Mouse (Mus musculus) right cerebral cortex, postnatal 14 days (tissue): ENCODE results near the gene Ilf2.

Experiments used
- DNase-seq: peaks from one replicate; pipeline ENCODE4 v3.0.0; 2022

The Ilf2 gene

DNA sequence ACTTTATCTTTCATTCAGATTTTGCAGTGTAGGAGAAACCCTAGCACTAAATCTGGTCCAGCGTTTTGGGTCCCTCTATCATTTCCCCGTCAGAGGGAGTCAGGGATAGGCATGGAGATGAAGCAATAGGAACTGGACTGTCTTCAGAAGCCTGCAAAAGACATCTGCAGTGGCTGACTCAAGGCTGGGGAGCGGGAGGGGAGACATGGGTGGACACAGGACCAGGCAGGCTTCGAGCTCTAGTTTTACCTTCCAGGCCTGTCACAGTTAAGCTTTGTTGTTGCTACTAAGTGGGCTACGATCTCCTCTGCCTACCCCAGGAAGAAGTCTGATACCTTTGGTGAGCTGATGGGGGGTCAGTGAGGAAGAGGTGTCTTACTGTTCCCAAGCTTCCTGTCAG, 36.4 kb downstream of the Ilf2 start:
- DNase-seq: no peak

DNA sequence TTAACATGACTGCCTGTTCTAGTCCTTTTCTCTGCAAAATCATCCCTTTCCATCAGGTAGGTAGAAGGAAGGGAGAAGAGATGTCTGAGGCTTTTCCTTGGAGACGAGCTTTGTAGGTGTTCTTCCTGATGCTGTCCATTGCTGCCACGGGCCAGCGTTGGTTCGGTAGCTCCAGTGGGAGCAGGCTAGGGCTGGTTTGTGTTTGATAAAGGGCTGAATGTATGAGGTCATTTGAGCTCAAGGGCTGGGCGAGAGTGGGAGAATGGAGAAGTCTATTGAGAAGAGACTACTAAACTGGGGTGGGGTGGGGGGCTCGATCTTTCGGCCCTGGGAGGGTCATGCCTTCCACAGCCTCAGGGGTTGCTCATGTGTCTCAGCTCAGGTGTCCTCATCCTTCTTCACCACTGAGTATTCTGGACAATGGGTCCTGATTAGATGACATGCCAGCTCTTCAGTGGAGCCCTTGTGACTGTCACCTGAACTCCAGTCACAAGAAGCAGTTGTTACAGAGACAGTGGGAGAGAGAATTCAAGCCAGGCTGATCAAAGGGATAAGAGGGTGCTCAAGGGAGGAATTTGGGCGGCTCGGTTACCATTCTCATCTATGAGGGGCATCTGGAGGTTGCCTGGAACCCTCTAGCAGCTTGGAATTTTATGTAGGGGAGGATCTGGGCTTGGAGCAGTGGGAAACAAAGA, 37.2 kb downstream of the Ilf2 start:
- no peak for DNase-seq

DNA sequence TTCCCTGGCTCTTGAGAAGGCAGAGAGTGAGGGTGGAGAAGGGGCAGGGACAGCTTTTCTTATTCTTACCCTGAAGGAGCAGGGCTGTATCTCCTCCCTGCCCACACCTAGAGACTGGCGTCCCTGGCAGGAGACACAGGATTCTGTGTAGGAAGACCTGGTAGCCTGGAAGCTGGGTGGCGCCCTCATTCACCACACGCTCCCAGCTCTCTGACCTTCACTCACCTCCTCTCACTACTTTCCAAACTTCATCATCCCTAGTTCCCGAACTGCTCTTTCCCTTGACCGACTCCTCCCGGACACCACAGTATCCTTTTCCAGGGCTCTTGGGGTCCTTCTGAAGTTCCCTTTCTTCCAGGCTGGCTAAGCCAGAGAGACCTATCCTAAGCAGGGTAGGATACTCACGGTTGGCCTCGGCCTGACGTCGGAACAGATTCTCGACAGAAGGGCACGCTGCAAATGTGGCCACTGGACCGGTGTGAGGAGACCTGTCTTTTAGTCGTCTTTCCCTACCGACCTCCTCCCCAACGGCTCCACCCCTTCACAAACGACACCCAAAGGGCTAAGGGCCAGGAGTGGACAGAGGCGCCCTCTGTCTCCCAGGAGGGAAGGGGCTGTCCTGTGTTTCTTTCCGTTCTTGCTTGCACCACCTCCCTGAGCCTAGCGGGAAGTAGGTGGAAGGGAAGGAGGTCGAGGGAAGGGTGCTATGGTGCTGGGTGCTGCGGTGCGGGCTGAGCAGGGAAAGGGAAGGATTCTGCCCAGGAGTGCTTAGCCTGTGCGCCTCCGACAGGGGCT, 38.1 kb downstream of the Ilf2 start, which contains the start of the genes S100a1 and S100a13:
TSS of gene S100a1 (minus strand) at position 597 of the 795 bp plus-strand sequence.
TSS of gene S100a13 (plus strand) at position 640 of the 795 bp plus-strand sequence.
- DNase-seq: peak; percentile 34

DNA sequence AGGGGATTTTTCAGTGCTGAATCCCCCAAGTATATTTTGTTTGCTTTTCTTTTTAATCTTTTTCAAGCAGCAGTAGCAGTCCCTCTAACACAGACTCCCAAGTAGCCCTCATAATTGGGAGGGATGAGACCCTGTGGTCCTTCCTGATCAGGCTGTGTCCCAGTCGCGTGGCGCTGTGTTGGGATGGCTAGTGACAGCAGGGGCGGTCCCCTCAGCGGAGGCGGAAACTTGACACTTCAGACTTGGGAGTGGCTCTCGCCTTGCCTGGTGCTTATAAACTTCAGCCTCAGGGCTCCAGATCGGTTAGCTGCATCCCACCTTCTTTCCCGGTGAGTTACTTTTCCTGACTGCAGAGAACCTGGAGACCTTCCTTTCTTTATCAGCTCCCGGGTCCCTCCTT, 38.8 kb downstream of the Ilf2 start:
- peak; percentile 38 for DNase-seq

DNA sequence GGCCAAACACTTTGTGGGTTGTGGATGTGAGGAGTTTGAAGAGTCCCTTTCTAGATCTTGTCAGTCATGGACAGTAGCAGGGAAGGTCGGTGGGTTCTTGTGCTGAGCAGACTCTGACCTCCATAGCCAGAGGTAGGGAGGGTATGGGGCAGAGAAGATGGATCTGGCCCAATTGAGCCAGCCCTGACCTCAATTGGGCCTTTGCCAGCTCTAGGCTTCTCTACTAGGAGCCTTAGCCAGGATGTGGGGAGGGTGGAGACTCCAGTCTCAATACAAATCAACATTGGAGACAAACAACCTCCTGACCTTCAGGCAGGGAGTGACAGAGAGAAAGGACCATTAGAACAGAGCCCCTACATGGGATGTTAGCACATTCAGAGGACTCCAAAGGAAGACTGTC, 39.3 kb downstream of the Ilf2 start:
- no peak for DNase-seq

DNA sequence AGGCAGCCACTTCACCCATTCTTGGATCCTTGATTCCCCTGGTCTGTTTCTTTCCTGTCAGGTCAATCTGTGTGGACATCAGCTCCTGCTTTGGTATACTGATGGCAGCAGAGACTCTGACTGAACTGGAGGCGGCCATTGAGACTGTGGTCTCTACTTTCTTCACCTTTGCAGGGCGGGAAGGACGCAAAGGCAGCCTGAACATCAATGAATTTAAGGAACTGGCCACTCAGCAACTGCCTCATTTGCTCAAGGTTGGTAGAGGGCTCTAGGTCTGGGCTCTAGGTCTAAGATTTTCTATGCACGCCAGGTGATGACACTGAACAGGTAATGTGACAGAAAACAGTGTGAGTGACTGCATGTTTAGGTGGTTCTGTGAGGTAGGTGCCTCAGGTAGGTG, 39.9 kb downstream of the Ilf2 start:
- no peak for DNase-seq

DNA sequence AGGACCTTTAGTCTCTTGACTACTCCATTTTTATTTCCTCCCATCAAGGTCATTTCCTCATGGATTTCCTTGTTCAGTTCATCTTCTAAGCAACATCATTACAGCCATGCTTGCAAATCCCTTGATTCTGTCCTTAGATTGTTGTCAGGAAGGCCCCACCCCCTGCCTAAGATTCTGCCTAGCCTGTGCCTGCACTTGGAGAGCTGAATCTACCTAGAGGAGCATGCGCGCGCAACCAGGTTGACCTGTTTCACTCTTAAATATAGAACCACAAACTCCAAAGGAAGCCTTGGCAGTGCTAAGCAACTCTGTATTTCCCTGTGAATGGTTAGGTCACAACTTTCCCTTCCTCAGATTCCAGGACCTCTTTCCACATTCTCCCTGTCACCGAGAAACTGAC, 41.8 kb downstream of the Ilf2 start:
- DNase-seq: no peak

DNA sequence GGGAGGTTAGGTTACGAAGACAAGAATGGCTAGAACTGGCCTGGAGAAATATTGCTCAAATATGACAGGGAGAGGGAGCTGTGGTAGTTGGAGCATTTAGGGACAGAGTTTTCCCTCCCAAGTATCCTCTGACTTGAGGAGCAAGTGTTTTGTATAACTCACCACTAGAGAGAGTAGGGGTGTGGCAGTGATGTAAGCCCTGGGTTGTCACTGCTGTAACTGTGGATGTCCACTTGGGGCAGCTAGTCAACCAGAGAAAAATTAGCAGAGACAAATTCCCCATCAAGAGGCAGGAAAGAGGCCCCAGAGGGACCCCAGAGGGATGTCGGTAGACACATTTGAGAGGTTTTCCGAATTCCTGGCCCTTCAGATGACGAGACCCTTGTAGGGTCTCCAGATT, 49.5 kb downstream of the Ilf2 start:
- no peak for DNase-seq

DNA sequence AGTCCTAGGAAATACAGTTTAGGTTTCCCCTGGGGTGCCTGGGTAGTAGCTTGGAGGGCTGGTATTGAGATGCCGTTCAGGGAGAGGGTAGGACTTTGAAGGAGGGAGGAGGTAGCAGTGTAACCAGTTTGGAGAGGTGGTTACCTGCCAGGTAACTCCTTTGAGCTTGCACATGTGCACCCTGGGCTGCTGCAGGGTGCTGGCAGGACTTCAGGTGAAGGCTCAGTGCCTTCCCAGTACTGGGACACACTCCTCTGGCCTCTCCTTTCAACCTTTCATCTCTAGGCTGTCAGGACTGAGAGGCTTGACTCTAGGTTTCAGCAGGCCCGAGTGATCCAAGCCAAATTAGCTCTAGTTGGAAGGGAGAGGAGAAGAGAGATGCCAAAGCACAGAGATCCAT, 50.1 kb downstream of the Ilf2 start:
- DNase-seq: no peak

DNA sequence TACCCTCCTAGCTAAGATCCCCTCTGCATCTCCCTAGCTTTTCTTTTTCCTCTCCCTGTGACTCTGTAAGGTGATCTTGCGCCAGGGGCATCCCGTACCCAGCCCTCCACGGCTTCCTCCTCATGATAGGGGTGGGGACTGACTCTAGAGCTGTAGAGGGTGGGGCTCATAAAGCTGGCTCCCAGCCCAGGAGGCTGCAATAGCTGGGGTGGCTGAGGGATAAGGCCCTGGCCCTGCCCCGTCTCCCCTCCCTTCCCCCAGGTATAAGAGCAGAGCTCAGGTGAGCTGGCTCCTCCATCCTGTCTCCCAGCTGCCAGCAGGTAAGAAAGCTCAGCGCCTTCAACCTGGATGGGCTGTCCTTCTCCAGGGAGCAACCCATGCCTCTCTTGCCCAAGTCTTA, 50.7 kb downstream of the Ilf2 start, which contains the start of gene S100a14:
TSS of gene S100a14 (plus strand) at position 277 of the 400 bp plus-strand sequence.
- no peak for DNase-seq

DNA sequence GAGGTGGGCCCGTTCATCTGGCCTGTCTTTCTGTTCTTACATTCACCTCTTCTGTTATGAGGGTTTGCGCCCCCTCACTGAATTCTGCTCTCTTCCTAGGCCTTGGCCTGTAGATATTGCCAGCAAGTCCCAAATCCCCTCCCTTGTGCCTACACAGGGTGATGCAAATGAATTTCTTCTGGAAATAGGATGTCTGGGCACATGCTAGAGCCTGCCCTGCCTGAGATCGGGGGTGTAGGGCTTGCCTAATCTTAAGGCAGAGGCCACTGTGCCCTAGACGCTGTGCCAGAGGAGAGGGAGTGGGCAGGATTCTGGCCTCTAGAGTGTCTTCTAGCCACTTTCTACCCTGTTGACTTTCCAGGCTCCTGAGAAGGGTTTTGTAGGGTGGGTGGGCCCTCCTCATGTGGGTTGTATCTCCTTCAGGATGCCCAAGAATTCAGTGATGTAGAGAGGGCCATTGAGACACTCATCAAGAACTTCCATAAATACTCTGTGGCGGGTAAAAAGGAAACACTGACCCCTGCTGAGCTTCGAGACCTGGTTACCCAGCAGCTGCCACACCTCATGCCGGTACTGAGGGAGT, 51.5 kb downstream of the Ilf2 start:
- DNase-seq: no peak

DNA sequence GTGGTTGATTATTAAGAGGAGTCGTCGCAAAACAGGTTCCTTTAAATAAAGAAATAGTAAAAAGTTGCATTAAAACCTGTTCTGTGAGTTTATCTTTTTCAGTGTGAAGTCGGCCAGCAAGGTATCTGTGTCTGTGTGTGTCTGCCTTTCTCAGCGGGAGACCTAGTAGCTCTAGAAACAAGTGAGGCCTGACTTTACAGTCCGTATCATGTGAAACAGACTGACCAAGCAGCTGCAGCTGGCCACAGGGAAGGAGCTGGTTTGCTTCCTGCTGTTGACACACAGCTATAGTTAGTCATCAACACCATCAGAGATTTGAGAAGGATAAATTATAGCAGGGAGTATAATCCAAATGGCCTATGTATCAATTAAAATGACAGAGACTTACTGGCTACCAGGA, 55.8 kb downstream of the Ilf2 start:
- DNase-seq: no peak

DNA sequence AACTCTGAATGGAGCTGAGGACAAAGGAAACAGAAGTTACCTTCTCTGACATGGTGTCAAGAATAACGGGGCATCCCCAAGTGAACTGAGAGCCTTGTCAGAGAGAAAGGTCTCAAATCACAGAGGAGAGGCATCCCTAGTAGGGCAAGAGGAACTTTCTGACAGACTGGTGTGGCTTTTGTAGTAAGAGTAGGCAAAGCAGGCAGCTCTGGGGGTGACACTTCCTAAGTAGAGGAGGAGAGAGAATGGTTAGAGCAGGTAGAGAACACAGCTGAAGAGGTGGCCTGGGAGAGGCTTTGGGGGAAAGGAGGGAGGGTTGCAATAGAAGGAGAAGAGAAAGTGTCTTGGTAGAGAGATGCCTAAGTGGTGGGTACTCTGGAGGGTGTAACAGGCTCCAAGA, 59.5 kb downstream of the Ilf2 start:
- no peak for DNase-seq

DNA sequence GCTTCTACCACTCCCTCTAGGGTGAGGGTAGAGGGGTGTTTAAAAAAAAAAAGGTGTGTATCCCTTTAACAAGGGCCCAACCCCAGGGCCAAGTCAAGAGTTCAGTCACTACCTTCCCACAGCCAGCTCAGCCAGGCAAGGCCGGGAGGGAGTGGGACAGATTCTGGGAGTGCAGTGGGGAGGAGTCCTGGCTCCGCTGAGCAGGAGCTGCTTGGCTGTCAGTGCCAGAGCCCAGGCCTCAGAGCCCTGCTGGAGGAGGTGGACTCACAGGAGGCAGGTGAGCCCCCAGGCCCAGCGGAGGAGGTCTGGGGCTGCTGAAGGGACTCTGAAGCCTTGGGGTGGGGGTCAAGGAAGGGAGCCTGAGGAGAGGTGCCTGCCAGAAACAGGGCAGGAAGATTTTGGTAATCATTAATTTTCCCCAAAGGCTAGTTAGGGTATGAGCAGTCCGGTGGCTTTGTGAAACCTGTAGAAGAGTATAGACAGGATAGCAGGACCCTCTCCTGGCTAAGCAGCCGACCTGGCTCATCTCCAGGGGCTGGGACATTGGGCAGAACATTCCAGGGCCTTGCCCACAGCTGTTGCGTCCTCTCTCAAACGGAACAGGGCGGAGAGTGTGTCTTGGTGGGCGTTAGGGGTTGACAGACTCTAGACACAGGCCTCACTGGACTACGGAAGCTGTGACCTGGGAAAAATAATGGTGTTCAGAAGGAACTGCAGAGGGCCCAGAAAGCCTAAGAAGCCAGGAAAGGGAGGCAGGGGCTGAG, 61.4 kb downstream of the Ilf2 start, which contains the start of gene S100a16:
TSS of gene S100a16 (plus strand) at position 114 of the 764 bp plus-strand sequence.
- DNase-seq: no peak

DNA sequence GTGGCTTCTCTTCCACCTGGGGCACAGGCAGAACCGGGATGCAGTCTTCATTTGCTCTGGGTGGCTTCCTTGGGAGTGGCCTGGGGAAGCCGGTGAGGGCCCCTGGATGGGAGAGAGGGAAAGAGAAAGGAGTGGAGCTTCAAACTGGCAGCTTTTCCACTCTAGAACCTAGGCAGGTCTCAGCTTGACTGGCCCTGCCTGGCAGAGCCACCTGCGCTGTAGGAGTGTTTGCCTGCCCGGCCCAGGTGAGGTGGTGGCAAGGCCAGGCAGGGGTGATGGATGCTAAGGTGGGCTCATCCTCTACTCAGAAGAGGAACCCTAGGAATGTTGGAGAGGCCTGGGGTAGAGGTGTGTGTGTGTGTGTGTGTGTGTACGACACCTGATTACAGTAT, 62.0 kb downstream of the Ilf2 start:
- no peak for DNase-seq
